Mouse (Mus musculus) kidney, adult 2 months (tissue): Measurements from ENCODE around the gene Arg2.

ENCODE experiments used
- CTCF ChIP-seq: fragments of 200-500 bp; conservative IDR thresholded peaks from 2 replicates; pipeline ENCODE4 v1.5.1; 2011; ENCODE audit warnings: low read depth, mild to moderate bottlenecking, control low read depth, low read length, moderate library complexity, mixed read lengths; ENCODE audit not compliant: insufficient read depth, insufficient read length
- POLR2A ChIP-seq: fragments of 200-500 bp; IDR thresholded peaks from one replicate; pipeline ENCODE4 v1.6.1; 2011; ENCODE audit warnings: low read depth, low read length, control low read depth

- TF ChIP-seq CTCF (no peak), POLR2A (no peak)
These were observed 8.4 kb downstream of the Arg2 start for GRCm38 (mm10) chr12:79138999-79139398.
